Mouse (Mus musculus) gastrocnemius, postnatal 25 days (tissue): ENCODE measurements around the gene Tomm22. TPM values are rescaled to one million over a fixed set of nuclear protein-coding genes. Genes with fewer than 3 reads are reported as not detected.

Experiments
- DNase-seq: peaks from one replicate; pipeline ENCODE4 v3.0.0; 2022
- total RNA-seq, 2 experiments: library from RNA; stranded (reverse); gene quantifications; 1 replicate in 1 of 2; 2 replicates in 1 of 2; pipeline ENCODE4 v1.2.3; 2021

Tomm22 gene
- total RNA-seq, 2 experiments from 2014 or later, result 67.1 to 72.6 TPM

DNA sequence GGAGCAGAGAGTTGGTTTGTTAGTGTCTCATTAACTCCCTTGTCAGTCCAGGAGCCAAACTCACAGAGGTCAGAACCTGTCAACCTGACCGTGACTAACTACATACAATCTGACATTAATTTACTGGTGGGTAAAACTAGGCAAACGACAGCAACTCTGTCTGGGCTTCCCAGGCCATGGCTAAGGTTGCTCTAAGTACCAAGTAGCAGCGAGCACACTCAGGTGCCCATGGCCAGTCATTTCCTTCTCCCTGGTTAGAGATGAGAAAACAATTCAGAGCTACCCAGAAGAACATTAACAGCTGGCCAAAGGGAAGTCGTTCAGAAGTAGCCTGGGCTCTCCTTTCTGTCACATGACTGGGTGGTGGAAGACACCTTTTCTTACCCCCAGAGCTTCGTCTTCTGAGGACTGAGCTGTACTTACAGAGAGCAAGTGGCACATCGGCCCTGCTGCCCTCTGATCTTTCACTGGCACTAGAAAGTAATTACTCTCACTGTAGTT is 14.5 kb downstream of the Tomm22 start:
- no peak for DNase-seq

DNA sequence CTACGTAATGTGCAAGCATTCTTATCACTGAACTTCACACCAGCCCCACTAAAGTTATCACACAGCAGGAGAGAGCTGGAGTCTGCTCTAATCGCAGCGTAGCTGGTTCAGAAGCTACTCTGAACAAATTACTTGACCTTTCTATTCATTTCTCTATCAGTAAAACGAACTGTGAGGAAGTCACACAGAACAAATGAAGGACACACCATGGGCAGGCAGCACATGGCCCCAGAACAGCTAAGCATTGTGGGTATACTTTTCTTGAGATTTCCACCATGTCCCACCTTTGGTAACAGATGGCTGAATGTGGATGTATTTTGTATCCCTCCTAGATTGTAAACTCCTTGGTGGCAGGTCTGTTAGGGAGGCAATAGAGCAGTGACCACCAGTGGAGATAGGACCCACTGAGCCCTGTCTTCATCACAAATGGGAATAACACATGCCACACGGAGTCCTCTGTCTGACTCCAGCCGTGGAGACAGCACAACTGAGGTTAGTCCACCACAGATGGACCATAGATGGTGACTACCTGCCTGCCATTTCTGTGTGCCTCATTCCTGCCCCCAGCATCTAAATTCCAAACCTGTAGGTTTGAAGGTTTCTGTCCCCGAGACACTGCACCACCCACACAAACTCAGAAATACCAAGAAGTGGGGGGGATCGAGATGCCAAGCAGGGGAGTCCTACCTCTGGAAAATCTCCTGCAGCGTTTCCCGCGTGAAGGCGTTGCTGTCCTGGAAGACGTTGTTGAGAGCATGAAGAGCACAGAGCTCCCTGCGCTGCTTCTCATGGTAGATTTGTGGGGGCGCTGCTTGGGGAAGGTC is 15.6 kb downstream of the Tomm22 start:
- no peak for DNase-seq

GRCm38 (mm10) chr15:79687175-79687574 is 16.5 kb downstream of the Tomm22 start:
- DNase-seq, result no peak

- DNase-seq, result peak; percentile 95
These were observed 17.1 kb downstream of the Tomm22 start, which contains the start of gene Josd1 for GRCm38 (mm10) chr15:79687646-79688267. Gene Josd1, minus strand, starts transcription at chr15:79687919.

GRCm38 (mm10) chr15:79688268-79688956 is 17.8 kb downstream of the Tomm22 start:
- no peak for DNase-seq

GRCm38 (mm10) chr15:79689662-79690425 is 19.2 kb downstream of the Tomm22 start:
- no peak for DNase-seq

GRCm38 (mm10) chr15:79690426-79691022 is 19.9 kb downstream of the Tomm22 start, which contains the start of gene Gtpbp1:
Gene Gtpbp1, plus strand, starts transcription at chr15:79690845.
- DNase-seq, result peak; percentile 98

DNA sequence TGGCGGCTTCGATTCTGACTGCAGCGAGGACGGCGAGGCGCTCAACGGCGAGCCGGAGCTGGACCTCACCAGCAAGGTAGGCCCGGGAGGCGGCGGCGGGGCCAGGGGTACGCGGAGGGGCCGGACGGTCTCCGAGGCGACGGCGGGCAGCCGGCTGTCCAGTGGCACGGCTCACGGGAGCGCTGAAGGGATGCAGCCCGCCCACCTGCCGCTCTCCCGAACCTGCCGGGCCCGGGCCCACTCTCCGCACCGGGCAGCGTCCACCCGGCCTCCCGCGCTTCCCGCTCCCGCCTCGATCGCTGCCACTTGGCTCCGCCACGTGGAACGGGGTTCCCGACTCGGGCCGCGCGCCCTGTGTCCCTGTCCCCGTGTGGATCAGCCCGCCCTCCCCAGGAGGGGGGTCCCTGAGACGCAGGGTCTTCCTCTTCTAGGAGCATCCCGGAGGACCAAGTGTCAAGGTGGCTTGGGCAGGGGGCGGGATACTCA is 20.4 kb downstream of the Tomm22 start:
- DNase-seq, result peak; percentile 53

- no peak for DNase-seq
These were observed 21.7 kb downstream of the Tomm22 start for GRCm38 (mm10) chr15:79692334-79692733.

- DNase-seq, result no peak
These were observed 23.1 kb downstream of the Tomm22 start for GRCm38 (mm10) chr15:79693740-79694139.

DNA sequence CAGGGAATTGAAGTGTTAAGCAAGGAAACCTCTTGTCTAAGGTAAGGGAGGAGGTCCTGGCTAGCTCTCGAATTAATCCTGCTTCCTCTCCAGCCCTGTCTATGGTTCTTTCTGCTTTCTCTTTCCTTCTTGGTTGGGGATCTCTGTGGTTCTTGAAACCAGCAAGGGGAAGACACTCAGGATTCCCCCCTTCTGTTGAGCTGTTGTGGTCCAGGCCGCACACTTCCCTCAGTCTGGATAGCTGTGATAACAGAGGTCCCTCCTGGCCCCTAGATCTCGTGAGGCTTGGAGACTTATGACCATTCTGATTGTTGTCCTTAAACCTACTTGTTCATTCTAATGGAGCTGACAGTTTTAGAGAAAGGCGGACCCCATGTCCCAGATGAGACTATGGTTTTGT is 23.9 kb downstream of the Tomm22 start:
- no peak for DNase-seq

- DNase-seq, result no peak
These were observed 24.9 kb downstream of the Tomm22 start for GRCm38 (mm10) chr15:79695516-79695915.

GRCm38 (mm10) chr15:79696508-79696907 is 25.8 kb downstream of the Tomm22 start:
- DNase-seq, result no peak

DNA sequence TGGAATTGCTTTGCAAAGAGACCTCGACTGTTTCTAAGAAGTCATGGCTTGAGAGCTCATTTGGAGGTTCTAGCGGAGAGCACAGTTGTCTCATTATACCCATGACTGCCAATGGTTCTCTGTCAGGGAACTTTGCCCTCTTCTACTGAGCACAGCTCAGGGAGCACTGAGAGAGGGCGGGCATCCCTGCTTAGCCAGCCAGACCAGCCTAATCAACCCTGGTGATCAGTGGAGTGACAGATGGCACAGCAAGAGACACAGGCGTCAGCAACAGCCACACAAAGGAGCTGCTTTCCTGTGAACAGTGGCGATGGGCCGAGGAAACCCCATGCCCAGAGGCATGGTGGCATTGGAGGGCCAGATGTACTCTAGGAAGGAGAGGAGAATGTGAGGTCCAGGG is 26.4 kb downstream of the Tomm22 start:
- no peak for DNase-seq

DNA sequence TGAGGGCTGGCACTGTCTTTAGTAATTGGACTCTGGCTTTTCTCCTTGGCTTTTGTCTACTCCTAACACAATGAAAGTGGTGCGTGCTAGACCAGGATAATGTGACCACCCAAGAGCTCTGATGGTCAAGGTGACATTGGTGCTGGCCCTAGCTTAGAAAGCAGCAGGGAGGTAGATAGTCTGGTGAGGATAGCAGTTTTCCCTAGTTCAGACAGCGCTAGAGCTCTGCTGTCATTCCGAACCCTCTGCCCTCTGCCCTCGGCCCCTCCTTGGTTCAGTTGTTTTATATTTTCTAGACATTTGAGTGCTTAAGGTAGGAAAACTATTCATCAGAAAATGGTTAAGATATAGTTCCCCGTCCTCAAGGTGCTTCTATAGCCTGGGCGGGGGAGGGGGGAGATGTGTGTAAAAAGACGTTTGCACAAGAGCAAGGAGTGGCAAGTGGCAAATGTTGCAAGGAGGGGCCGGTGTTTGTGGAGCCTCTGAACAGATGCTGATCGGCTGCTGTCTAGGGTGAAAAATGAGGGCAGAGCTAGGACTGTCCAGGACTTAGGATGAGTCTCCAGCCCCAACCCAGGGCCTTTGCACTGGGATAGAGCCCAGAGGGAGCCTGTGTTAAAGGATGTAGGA is 27.0 kb downstream of the Tomm22 start:
- no peak for DNase-seq

GRCm38 (mm10) chr15:79706603-79707214 is 36.0 kb downstream of the Tomm22 start:
- no peak for DNase-seq

GRCm38 (mm10) chr15:79708229-79708822 is 37.7 kb downstream of the Tomm22 start:
- no peak for DNase-seq

DNA sequence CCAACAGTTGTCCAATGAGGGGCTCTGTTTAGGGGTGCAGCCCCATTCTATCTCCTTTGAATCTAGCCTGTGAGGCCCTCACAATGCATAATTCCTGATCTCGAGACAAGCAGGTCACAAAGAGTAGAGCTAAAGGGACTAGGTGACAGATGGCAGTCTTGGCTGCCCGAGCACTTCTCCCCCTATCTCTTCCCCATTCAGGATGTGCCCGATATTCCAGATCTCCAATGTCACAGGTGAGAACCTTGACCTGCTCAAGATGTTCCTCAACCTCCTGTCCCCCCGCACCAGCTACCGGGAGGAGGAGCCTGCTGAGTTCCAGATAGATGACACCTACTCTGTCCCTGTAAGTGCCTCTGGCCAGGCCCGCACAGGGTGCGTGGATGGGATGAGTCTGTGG is 45.0 kb downstream of the Tomm22 start:
- DNase-seq, result no peak

- no peak for DNase-seq
These were observed 46.0 kb downstream of the Tomm22 start for GRCm38 (mm10) chr15:79716710-79717109.

DNA sequence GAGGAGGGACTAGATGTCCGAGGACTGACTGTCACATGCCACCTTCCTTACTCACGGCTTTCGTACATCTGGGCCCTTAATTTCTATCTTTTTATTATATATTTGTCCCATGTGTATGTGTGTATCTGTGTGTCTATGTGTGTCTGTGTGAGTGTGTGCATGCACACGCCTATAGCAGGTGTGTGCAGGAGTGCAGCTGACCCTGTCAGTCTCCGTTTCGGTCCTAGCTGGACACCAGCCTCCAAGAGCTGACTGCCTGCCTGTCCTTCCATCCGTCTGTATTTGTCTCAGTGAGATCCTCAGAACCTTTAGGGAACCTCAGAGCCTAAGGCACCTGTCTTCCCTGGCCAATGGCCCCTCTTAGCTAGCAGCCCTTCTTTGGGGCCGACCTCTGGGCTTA is 49.6 kb downstream of the Tomm22 start:
- no peak for DNase-seq
